Mouse (Mus musculus) mouse trophoblast stem cell (cell line): ENCODE results near the gene Phactr3.

Experiments used
- in situ Hi-C, 2 experiments: fragments of 300-500 bp; cut with MseI, MboI; formaldehyde crosslinking; loops; 2 replicates in 1 of 2; 3 replicates in 1 of 2; pipeline ENCODE4 v1.15.1; 2025

Gene Phactr3

DNA sequence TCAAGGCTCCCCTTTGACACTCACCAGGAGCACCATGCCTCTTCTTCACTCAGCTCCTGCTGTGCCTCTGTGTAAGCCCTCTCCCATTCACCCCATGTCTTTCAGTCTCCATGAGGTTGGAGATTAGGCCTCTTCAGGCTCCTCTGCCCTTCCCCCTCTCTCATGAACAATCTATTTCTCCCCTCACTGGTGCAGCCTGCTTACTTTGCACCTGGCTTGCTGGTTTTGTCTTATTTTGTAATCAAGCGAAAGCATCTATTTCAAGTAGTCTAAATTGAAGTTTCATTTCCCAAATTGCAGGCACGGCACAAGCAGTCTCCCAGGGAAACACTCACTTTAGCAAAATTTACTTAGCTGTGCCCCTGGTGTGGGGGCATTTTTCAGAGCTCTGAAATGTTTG is 70.2 kb downstream of the Phactr3 start:
- in situ Hi-C loops: no loop called here

DNA sequence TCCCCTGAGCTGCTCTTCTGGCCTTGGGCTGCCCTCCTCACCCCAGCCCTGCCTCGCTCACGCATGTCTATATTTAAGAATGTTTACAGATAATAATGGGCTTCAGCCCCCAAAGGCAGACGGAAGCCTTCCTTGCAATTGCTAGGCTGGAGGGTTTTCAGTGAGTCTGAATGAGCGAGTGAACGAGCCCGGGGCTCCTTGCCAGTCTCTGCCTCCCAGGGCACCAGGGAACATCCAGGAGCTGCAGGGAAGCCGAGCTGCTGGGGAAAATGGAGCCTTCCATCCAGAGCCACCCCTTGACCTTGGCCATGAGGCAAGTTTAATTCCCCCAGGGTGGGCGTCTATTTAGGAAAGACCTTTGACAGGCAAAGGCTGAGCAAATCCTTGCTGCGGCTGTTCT is 74.1 kb downstream of the Phactr3 start:
- in situ Hi-C loops: no loop called here

DNA sequence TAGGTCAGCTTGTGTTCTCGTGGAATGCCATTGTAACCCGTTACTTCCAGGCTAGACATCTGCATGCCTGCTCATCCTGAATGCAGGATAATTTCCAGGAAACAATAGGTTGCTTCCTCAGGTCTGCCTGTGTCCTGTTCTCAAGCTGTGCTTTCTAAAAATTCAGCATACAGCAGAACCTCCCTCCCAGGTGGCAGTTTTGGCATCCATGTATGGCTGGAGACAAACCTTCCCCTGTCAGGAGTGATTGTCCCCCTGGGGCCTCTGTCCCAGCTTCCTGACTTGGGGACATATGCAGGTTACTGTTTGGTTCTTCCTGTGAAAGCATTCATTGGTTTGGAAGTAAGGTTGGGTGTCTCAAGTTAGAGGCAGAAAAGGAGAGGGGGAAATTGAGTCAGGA is 74.7 kb downstream of the Phactr3 start:
- in situ Hi-C loops: no loop called here

DNA sequence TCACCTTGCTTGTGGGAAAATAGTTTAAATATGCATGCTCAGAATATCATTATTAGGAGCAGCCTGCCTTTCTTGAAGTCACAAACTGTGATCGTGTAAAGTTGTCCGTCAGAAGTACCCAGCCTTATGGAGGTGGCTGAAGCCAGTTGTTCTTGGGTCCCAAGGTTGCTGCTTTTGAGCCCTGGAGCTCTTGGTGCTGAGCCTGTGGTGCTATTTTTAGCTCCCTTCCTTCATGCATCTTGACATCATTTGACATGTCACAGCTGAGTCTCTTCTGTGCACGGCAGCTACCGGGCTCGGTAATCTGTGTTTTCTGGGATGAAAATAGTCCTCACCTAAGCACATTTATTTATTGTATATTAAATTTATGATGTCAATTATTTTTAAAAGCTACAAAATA is 76.1 kb downstream of the Phactr3 start:
- in situ Hi-C loops: no loop called here

DNA sequence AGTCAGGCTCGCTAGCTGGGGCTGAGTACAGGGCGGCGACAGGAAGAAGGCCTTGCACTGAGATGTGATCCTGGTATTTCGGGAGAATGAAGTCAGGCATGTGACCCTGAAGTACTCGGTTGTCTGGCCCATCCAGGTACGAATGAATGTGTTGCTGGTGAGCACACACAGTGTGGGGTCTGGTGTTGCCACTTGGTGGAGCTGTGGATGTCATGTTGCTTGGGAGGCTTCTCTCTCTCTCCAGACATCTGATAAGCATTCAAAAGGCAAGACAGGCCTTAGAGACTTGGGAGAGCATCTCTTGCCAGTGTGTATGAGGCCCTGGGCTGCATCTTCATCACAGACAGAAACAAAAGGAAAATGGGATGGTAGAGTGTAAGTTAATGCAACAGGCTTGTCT is 77.3 kb downstream of the Phactr3 start:
- in situ Hi-C loops: no loop called here

DNA sequence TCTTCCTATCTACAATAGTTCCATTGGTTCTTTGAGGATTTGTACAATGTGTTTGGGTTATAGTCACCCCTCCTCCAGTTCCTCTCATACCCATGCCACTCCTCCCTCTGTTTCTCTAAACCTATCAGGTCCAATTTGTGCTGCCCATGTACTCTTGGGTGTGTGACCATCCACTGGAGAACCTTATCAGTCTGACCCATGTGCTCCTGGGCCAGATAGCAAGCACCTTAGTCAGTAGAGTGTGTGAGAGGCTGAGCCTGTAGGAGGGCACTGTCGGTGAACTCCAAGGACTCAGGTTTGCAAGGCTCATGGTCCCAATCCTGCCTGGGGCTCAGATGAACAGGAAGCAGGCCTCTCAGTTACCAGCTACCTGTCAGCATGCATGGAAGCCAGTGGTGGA is 78.8 kb downstream of the Phactr3 start:
- in situ Hi-C loops: no loop called here

DNA sequence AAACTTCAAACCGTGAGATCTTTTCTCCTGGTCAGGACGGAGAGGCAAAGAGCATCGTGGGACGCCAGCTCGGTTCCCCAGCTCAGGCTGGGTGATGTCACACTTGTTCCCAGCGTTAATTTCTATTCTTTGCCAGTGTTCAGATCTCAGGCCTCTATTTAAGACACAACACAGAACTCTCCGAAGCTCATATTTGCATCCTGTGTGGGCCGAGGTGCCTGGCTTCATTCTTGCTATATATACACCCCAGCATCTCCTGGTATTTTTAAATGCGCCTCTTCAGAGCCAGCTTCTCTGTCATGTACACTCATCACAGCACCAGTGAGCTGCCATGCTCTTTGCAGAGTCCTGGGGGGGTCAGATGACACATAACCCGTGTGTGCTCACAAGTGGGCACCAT is 85.7 kb downstream of the Phactr3 start:
- in situ Hi-C loops: no loop called here

DNA sequence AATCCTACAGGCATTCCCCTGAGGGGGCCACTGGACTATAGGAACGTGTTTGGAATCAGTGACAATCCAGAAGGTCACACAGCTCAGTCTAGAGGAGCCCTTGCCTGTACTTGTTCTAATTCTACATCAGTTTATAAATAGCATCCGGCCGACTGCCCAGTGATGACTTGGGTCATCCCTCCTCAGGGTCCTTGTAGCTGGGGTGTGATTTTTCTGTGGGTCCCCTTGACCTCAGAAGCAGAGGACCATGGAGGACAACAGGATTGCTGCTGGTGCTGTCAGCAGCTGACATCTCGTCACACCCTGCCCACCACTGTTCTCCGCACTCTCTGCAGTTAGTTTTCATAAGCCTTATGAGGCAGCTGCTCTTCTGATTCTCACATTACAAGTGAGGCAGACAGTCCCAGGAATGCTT is 89.4 kb downstream of the Phactr3 start:
- in situ Hi-C loops: no loop called here

DNA sequence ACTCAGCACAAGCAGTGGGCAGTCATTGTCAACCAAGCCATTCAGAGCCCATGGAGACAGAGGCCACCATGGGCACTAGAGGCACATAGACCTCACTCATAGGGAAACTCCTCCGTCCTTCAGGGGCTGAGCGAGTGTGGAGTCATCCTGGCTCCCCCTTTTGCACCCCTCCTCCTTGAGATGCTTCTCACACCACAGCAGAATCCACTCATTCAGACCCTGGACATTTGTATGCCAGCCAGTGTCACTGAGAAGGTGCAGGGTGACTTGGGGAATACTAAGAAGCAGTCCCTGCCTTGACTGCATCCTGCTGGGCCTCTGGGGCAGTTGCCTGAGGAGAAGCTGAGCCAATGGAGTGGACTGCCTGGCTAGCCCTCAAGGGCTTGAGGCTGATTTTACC is 95.1 kb downstream of the Phactr3 start:
- in situ Hi-C loops: no loop called here

DNA sequence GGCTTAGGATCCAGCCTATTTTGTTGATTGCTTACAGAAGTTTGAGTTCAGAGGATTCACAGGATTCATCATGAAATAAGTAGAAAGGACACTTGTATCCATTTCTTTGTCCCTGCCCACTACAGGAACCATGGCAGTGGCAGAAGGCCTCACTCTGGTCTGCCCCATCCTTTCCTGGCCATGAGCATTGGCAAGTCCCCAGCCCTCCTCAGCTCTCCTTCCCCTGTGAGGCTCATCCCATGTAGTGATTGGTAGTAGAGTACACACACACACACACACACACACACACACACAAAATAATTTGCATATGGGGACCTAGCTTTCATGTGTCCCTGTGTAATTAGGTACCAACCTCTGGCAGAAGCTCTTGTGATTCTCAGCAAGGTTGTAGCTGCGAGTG is 95.8 kb downstream of the Phactr3 start:
- in situ Hi-C loops: no loop called here

DNA sequence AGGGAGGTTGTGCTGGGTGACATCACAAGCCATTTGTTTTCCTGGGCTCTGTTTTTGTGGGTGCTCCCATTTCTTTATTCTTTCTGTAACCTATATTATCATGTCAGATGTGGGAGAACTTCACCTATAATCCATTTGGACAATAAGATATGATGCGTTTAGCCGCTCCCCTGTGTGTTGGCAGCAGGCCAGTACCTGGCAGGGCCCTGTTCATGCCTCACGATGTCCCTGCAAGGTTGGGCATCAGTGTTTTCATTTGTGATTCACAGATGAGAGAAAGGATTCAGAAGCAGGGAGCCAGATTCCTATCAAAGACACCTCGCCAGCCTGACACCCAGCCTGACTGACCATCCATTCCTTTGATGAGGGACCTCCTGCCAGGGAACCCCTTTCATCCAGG is 99.7 kb downstream of the Phactr3 start:
- in situ Hi-C loops: no loop called here

DNA sequence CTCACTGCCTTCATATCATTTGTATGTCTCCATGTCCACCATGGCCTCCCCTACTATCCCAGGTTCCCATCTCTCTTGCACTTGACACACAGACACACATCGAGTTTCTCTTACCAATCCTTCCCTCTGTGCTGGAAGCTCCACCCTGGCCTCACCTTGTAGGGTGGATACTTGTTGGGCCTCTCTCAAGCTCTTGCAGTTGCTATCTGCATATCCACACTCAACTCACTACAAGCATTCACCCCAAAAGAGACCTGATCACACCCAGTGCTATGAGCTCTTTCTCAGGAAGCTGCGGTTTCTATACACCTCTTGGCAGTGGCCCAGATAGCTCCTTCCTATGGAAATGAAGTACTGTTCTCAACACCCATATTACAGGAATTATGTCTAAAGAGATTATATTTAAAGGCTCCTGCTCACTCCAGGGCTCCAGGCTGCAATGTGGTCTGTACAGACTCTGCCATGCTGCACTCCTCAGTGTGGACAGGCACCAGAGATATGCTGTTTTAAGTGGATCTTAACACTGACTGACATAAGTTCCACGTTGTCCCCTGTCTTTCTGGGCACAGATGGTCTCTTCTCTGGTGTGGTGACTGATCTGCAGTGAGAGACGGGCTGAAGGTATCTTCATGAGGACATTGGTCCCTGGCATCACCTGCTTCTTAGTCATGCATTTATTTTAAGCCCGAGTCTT is 100.8 kb downstream of the Phactr3 start:
- in situ Hi-C loops: no loop called here

DNA sequence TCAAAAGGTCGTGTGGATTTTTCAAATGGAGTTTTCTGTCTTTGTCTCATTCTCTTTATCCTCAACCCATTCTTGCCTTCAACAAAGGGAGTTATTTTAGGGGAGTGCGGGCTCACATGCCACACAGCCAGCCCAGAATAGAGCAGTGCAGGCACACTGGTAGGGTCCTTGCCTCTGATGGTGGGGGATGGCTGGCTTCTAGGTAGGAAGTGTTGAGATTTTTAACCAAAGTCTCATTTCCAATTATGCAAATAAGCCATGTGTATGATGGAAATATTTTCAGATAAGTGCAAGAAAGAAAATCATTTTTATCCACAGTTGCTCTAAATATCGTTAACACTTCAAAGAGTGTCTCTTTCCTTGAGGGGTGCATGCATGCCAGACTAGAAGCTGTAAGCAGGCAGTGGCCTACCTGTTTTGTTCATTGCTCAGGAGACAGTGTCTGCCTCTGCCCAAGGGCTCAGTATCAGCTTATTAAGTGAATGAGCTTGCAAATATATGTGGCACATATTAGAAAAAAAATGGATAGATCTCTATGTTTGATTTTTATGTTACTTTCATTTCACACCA is 101.5 kb downstream of the Phactr3 start:
- in situ Hi-C loops: no loop called here

DNA sequence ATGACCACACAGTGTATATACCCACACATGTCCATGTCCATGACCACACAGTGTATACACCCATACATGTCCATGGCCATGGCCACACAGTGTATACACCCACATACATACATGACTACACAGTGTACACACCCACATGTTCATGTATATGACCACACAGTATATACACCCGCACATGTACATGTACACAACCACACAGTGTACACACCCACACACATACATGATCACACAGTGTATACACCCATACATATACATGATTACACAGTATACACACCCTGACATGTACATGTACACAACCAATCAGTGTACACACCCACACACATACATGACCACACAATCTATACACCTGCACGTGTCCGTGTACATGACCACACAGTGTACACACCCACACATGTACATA is 102.2 kb downstream of the Phactr3 start:
- in situ Hi-C loops: no loop called here

DNA sequence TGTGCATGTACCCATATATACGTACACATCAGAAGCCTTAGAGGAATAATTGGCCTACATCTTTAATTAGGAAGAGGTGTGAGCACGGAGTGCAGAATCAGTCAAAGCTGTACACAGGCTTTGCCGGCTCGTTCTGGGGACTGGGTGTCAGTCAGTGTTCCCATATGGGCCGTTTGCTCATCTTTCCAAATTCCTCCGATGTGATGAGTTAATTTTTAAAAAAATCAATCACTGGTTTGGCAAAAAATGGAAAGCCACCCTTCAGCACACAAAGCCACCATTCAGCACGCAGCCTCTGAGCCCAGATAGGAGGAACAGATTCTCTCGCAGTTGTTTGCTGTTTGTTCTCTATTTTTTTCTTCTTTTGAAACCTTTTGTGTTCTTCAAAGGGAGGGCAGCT is 110.5 kb downstream of the Phactr3 start:
- in situ Hi-C loops: no loop called here

DNA sequence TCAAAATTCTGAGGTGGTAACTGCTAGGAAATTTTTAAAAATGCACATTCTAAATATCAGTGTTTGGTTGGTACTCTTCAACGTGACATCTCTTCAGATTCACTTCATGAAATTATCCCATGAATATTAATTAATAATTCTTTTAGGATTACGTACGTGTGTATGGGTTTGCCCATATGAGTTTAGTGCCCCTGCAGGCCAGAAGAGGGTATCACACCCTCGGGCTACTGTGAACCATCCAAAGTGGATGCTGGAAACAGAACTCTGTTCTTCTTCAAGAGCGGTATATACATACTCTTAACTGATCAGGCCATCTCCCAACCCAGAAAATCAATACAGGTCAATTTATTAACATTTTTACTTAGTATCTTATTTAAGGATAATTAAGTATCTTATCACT is 114.7 kb downstream of the Phactr3 start:
- in situ Hi-C loops: no loop called here

DNA sequence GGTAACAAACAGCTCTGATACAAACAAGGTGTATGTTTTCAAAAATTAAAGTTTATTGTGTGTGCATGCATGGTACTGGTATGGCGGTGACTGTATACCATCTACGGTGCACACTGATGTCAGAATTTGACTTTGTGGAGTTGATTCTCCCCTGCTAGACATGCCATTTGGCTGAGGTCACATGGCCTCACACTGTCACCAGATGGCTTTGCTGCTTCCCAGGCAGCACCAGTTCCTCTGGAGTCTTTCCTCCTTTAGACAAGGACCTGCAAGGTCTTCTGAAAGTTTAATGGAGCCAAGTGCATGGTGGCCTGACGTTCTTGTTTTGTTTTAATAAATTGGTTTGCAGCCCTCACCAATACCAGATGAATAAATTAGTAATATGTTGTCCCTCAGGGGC is 118.3 kb downstream of the Phactr3 start:
- in situ Hi-C loops: no loop called here

DNA sequence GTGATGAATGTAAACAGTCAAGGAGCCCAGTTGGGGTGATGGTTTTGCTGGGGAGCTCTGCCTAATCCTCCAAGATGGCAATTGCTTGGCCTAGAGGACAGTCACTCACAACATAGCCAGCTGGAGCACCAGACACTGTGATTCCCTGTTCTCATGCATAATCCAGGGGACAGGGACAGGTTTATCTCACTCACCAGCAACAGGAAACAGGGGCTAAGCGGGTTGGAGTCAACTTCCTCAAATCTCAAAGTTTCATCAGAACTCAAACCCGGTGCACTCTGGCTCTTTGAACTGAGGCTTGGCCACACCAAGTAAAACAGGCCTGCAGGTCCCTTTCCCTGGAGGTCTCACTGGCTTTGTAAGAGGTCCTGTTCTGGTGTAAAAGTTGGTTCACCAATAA is 119.7 kb downstream of the Phactr3 start:
- in situ Hi-C loops: no loop called here

DNA sequence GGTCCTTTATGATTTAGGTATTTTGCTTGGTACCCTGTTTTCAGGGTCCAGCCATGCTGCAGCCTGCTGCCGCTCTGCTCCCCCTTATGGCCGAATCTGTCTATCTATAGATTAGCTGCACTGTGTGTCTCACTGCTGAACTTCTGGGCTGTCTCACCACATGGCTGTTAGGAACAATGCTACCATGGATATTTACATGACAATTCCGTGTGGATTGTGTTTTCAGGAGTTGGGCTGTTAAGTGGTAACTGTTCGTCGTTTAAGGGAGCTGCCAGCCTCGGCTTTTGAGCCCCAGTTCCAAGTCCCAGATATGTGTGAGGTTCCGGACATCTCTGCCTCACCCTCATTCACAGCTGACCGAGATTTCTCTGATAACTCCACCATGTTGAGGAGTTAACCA is 122.1 kb downstream of the Phactr3 start:
- in situ Hi-C loops: no loop called here

DNA sequence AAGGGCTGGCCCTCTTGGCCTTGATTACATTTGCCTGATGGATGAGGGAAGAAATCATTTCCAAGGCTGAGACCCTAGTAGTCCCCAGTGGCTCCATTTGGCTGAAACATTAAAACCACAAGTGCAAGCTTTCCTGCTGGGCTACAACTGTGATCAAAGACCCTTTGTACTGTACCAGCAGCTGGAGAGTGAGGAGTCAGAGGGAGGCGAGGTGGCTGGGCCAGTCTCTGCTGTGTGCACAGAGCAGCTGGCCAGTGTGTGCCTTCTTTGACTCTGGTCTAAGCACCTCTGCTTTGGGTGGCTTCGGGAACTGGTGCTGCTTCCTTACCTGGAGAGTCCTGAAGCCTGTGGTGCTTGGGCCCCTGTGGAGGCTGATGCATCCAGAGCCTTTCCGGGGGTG is 122.6 kb downstream of the Phactr3 start:
- in situ Hi-C loops: no loop called here

DNA sequence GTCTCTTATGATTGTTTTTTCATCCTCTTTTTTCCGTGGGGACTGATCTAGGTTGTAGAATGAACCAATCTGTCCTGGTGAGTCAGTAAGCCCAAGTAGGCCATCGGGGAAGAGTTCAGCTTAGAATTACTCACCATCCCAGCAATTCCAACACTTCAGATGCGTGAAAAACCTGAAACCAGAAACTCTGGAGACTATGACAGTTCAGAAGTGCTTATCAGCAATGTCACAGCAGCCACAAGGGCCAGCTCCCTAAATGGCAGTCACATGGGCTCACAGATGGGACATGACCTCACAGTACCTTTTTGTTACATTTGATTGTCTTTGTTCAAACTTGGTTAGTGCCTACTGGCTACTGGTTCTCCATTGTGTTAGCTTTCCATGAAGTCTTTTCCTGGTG is 124.2 kb downstream of the Phactr3 start:
- in situ Hi-C loops: no loop called here

DNA sequence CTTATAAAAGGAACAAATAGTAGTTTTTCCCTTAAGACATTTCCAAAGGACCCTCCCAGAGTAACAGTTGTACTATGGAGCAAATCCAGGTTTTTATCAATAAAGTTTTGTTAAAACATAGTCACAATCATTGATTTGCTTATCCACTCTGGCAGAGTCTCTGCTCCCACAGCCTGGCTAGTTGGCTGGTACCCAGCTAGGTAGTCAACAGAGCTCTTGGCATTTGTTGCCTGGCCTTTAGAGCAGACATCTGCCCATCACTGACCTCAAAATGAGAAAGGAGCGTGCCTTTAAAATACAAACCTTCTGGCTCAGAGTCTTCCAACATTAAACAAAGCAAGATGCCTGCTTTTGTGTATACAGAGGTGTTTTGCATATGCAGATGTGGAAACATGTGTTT is 126.1 kb downstream of the Phactr3 start:
- in situ Hi-C loops: loop anchor here in 1 of 2 experiments (5.0 kb wide), 1 partner anchor 108 kb away; no protein-coding TSS in a partner anchor

DNA sequence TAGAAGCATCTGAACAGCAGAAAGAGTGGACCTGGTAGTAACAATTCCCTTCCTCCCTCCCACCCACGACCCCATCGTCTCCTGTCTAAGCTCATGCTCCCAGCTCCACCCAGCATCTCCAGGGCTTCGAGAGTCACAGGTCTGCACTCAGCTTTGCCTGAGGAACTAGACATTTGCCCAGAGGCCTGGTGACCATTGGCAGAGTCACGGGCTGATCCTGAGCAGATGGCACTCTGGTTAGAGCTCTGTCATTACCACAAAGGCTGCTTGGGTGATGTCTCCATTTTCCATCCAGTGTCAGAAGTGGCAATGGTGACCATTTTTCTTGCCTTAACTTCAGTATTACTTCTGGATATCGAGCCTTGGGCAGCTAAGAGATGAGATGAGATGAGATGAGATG is 127.1 kb downstream of the Phactr3 start:
- in situ Hi-C loops: loop anchor here in 1 of 2 experiments (5.0 kb wide), 1 partner anchor 109 kb away; no protein-coding TSS in a partner anchor

DNA sequence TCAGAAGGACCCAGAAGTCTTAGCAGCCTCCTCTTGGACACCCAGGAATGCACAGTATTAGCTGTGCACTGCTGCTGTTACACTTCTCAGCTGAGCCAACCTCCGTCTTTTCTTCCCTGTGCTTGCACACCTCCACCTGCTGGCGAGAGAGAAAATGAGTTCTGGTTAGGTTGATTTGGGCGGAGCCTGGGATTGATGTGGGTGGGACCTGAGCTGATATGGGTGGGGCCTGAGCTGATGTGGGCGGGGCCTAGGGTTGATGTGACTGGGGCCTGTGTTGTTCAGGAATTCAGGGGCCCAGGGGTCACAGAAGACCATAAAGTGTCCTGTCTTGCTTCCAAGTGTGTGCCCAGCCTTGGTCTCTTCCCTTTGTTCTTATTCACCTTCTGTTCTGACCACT is 128.0 kb downstream of the Phactr3 start:
- in situ Hi-C loops: loop anchor here in 1 of 2 experiments (5.0 kb wide), 1 partner anchor 109 kb away; no protein-coding TSS in a partner anchor
